Mouse (Mus musculus) ES-Bruce4 (cell line): ENCODE data around the gene Xrcc3. TPM values are rescaled to one million over a fixed set of nuclear protein-coding genes. Genes with fewer than 3 reads are reported as not detected.

Experiments
- H3K27ac ChIP-seq: 2 replicates; pipeline ENCODE4 v1.5.1; 2012; ENCODE audit warnings: low read length, inconsistent platforms; ENCODE audit not compliant: insufficient read depth
- H3K27me3 ChIP-seq: 2 replicates; pipeline ENCODE4 v1.6.1; 2012; ENCODE audit warnings: mild to moderate bottlenecking, low read length, inconsistent platforms; ENCODE audit not compliant: control insufficient read depth, poor library complexity, insufficient read depth, severe bottlenecking
- H3K36me3 ChIP-seq: 2 replicates; pipeline ENCODE4 v1.6.1; 2012; ENCODE audit warnings: inconsistent platforms, mild to moderate bottlenecking, low read length, moderate library complexity; ENCODE audit not compliant: control insufficient read depth, poor library complexity, insufficient read depth, severe bottlenecking
- H3K4me1 ChIP-seq: one replicate; pipeline ENCODE4 v1.8.1; 2011; ENCODE audit warnings: low read length; ENCODE audit not compliant: control insufficient read depth, insufficient read depth
- H3K4me3 ChIP-seq: 2 replicates; pipeline ENCODE4 v1.5.1; 2011; ENCODE audit warnings: low read depth, mild to moderate bottlenecking, low read length
- H3K9ac ChIP-seq: 2 replicates; pipeline ENCODE4 v1.6.1; 2012; ENCODE audit warnings: low read depth, mild to moderate bottlenecking, inconsistent platforms; ENCODE audit not compliant: poor library complexity, severe bottlenecking
- H3K9me3 ChIP-seq: replicated peaks from 2 replicates; pipeline ENCODE4 v1.6.1; 2012; ENCODE audit warnings: mild to moderate bottlenecking, low read length, inconsistent platforms; ENCODE audit not compliant: control insufficient read depth, poor library complexity, insufficient read depth, severe bottlenecking
- CTCF ChIP-seq: IDR thresholded peaks from one replicate; pipeline ENCODE4 v1.8.1; 2011; ENCODE audit warnings: low read depth, low read length
- EP300 ChIP-seq: IDR thresholded peaks from 2 replicates; pipeline ENCODE4 v1.6.1; 2011; ENCODE audit warnings: low read depth, low read length; ENCODE audit not compliant: insufficient read depth
- POLR2A ChIP-seq: IDR thresholded peaks from one replicate; pipeline ENCODE4 v1.8.1; 2011; ENCODE audit warnings: low read length; ENCODE audit not compliant: insufficient read depth
- polyA plus RNA-seq: library from polyadenylated mRNA; stranded (reverse); fragments of >200 nt; gene quantifications from 2 replicates; pipeline ENCODE4 v1.2.4, GENCODE M21; 2011; ENCODE audit warnings: low read depth; ENCODE audit not compliant: missing spikeins, insufficient read depth, insufficient read length

Gene Xrcc3
- polyA plus RNA-seq, 1 experiment = 14.3 TPM

DNA sequence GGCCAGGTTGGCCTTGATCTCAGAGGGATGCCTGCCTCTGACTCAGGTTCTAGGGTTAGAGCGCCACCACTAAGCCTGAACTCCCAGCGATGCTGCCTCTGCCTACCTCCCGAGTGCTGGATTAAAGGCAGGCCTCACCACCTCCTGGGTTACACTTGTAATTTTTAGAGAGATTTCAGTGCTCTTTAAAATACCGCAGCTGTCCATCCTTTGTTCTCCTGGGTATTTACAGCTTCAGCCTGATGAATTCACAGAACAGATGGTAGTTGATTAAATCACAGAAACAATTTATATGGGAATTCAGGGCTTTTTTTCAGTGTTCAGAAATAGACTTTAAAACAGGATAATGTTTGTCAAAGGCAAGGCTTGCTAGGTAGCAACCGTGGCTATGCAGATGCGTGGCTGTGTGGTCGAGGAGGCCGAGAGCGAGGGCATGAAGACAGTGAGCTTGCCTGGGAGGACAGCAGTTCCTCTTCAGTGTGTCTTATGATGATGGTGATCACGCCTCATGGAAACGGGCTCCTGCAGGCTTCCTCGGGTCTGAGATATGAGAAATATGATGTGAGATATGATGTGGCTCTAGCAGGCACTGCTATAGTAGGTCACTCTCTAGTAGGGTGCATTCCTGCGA lies 22.1 kb downstream of the Xrcc3 start:
- H3K4me3 ChIP-seq = no peak overlapping the region
- H3K9ac ChIP-seq = no peak overlapping the region
- no peak overlapping the region for H3K27ac ChIP-seq
- no peaks in the 10 kb centered on the region for H3K4me1 ChIP-seq
- no peaks in the 10 kb centered on the region for H3K9me3 ChIP-seq
- 0 out of 2 replicates have a peak, but pooled peaks cover 2% of the 10 kb centered on the region for H3K36me3 ChIP-seq
- no peak for TF ChIP-seq CTCF
- TF ChIP-seq EP300 = no peak
- TF ChIP-seq POLR2A = no peak
- no peaks in the 10 kb centered on the region for H3K27me3 ChIP-seq

DNA sequence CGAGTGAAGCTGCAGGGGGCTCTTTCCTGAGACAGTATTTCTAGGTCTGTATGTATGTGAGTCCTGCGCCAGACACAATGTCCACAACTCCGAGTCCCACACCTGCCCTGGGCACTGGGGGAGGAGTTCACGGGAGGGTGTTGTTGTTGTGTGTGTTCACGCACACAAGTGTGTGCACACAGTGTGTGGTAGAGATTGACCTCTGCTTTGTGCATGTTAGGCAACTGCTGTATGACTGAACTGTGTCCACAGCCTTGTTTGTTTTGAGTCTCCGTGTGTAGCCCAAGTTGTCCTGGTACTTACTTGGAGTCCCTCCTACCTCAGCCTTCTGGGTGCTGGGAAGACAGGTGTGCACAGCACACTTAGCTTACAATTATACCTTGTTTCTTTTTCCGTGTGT lies 23.0 kb downstream of the Xrcc3 start:
- Histone ChIP-seq H3K36me3 (peaks cover 3% of the 10 kb centered on the region; the same call in 1 of the 2 replicates), H3K27ac (no peak overlapping the region), H3K4me1 (no peaks in the 10 kb centered on the region), H3K4me3 (no peak overlapping the region), H3K9ac (no peak overlapping the region), H3K9me3 (no peaks in the 10 kb centered on the region), H3K27me3 (no peaks in the 10 kb centered on the region)
- no peak for TF ChIP-seq EP300
- TF ChIP-seq CTCF = no peak
- no peak for TF ChIP-seq POLR2A

DNA sequence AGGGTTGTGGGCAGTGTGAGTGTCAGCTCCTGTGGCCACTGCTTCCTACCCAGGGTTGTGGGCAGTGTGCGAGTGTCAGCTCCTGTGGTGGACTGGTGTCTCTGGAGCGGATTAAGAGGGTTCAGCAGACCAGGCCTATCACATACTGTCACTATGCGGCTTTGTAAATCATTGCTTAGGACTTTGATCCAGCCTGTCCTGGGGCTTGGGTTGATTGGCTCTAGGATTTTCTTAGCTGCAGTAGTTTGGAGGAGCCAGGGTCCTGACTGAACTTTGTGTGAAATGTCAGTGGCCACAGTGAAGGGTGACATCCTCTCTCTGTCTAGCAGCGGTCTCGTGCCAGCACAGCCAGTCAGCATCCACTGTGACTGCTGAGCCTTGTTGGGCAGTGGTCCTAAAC lies 23.6 kb downstream of the Xrcc3 start:
- H3K4me1 ChIP-seq = peaks cover 2% of the 10 kb centered on the region
- no peaks in the 10 kb centered on the region for H3K27me3 ChIP-seq
- H3K9me3 ChIP-seq = no peaks in the 10 kb centered on the region
- H3K9ac ChIP-seq = no peak overlapping the region
- H3K4me3 ChIP-seq = no peak overlapping the region
- H3K36me3 ChIP-seq = peaks cover 3% of the 10 kb centered on the region; the same call in 1 of the 2 replicates
- TF ChIP-seq CTCF = no peak
- TF ChIP-seq EP300 = no peak
- no peak for TF ChIP-seq POLR2A
- H3K27ac ChIP-seq = no peak overlapping the region

DNA sequence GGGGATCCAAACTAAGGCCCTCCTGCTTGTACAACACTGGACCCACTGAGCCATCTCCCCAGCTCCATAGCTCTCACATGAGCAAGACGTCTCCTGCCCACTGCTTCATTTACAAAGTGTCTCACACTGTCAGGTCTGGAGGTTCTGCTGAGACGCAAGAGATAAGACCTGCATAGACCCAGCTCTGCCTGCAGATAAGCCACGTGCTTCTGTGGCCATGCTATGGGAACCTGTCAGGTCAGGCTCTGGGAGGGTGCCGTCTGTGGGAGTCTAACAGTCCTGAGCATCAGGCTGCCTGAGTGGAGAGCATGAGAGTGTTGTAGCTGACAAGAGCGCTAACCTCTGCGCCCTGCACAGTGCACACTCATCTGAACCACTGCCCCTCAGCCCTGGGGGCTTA lies 26.7 kb downstream of the Xrcc3 start:
- H3K27ac ChIP-seq = no peak overlapping the region
- peaks cover 4% of the 10 kb centered on the region for H3K4me1 ChIP-seq
- H3K9me3 ChIP-seq = no peaks in the 10 kb centered on the region
- no peaks in the 10 kb centered on the region for H3K27me3 ChIP-seq
- no peak for TF ChIP-seq POLR2A
- no peak for TF ChIP-seq CTCF
- no peak for TF ChIP-seq EP300
- peaks cover 6% of the 10 kb centered on the region; the same call in 1 of the 2 replicates for H3K36me3 ChIP-seq
- no peak overlapping the region for H3K4me3 ChIP-seq
- no peak overlapping the region for H3K9ac ChIP-seq

DNA sequence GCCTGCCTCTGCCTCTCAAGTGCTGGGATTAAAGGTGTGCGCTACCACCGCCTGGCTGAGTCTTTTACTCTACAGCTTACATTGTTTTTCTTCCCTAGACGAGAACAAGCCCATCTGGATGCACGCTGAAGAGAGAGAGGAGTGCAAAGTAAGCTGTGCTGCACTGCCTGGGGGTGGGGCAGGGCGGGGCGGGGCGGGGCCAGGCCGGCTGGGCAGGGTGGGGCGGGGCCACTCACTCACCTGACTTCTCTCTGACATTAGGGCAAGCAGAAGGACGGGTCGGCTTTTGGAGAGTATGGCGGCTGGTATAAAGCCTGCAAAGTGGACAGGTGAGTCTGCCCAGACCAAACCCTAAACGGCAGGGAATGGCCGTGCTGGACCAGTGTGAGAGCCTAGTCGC lies 28.5 kb downstream of the Xrcc3 start:
- peak overlapping the region; percentile 27; the same call in 1 of the 2 replicates for H3K4me3 ChIP-seq
- H3K9ac ChIP-seq = no peak overlapping the region
- H3K27me3 ChIP-seq = no peaks in the 10 kb centered on the region
- peaks cover 4% of the 10 kb centered on the region for H3K4me1 ChIP-seq
- H3K27ac ChIP-seq = no peak overlapping the region
- no peak for TF ChIP-seq POLR2A
- TF ChIP-seq EP300 = 0 out of 2 replicates have a peak, but pooled peaks have one; percentile 22
- no peaks in the 10 kb centered on the region for H3K9me3 ChIP-seq
- peaks cover 13% of the 10 kb centered on the region for H3K36me3 ChIP-seq

DNA sequence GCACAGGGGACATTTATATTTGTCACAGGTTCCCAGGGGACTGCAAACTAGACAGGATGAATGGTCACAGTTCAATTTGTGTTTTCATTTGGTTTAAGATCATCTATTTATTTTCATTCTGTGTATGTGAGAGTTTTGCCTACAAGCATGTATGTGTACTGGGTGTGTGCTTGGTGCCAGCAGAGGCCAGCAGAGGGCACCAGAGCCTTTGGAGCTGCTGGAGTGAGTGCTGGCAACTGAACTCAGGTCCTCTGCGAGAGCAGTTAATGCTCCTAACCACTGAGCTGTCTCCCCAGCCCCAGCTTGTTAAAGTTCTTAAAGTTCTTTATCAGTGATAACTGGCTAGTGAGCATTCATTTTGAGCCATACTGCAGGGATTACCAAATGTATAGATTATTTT lies 34.1 kb downstream of the Xrcc3 start:
- Histone ChIP-seq H3K9ac (no peak overlapping the region), H3K4me1 (peaks cover 2% of the 10 kb centered on the region), H3K9me3 (no peaks in the 10 kb centered on the region), H3K27me3 (no peaks in the 10 kb centered on the region), H3K4me3 (no peak overlapping the region), H3K27ac (no peak overlapping the region), H3K36me3 (peaks cover 21% of the 10 kb centered on the region)
- peak; percentile 73 for TF ChIP-seq CTCF
- no peak for TF ChIP-seq POLR2A
- TF ChIP-seq EP300 = no peak
